Mouse (Mus musculus) lung, postnatal 0 days (tissue): ENCODE measurements around the gene BC049762.

Source experiments
- CTCF ChIP-seq: IDR thresholded peaks from 2 replicates; pipeline ENCODE4 v1.5.1; 2016; ENCODE audit warnings: antibody characterized with exemption, mild to moderate bottlenecking
- EP300 ChIP-seq: IDR thresholded peaks from 2 replicates; pipeline ENCODE4 v1.6.1; 2016; ENCODE audit warnings: antibody characterized with exemption, mild to moderate bottlenecking, control low read depth

- TF ChIP-seq EP300 = no peak
- no peak for TF ChIP-seq CTCF
Observed at GRCm38 (mm10) chr11:51298691-51299090, 35.8 kb upstream of the BC049762 start.
